25 mouse cellular contexts compared by ENCODE assay signal in the genomic region with DNA sequence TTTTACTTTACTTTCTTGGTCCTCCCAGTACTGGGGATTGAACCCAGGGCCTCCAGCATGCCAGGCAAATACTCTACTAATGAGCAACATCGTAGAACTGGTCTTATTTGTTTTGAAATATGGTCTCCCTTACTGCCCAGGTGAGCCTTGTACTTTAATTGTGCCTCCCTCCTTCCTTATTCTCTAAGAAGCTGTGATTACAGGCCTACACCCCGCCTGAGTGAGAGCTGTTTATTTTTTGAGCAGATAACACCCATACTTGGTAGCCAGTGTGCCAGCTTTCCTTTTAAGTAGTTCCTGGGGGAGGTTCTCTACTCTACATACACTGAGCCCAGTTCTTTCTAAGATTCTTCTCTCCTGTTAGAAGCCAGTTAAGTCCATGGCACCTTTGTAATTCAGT. TPM values are rescaled to one million over a fixed set of nuclear protein-coding genes. Genes with fewer than 3 reads are reported as not detected.
DNase-seq lines count a peak whose midpoint lies in the region; ATAC-seq lines count a peak whose summit lies in the region.
"Had no signal": no experiment of that assay in that cellular context is flagged by ENCODE, and none has a peak within 500 bp of the region (broad histone marks: within the 10 kb centered on the region; RNA-seq: fewer than 3 reads in every experiment).

No protein-coding gene starts in this region.

- H3K27me3 ChIP-seq in intestine, embryonic 15.5 days (replicated peaks) = no peaks in the 10 kb centered on the region
- no peaks in the 10 kb centered on the region for H3K27me3 ChIP-seq in intestine, embryonic 16.5 days (replicated peaks; ENCODE audit: control insufficient read depth, insufficient read depth, low read length)
- H3K27me3 ChIP-seq: CH12.LX; embryonic facial prominence, embryonic 12.5 days; forebrain, embryonic 13.5 days; forebrain, embryonic 15.5 days; Patski had no signal

- no peak overlapping the region for H3K4me2 ChIP-seq in intestine, embryonic 15.5 days (replicated peaks)
- H3K4me2 ChIP-seq in intestine, embryonic 16.5 days (ENCODE audit: low read depth, low read length) = no peak overlapping the region
- H3K4me2 ChIP-seq: embryonic facial prominence, embryonic 12.5 days; forebrain, embryonic 13.5 days; forebrain, embryonic 15.5 days had no signal

- no peak overlapping the region for H3K4me3 ChIP-seq in intestine, embryonic 15.5 days (replicated peaks)
- H3K4me3 ChIP-seq in intestine, embryonic 16.5 days (ENCODE audit: low read length) = no peak overlapping the region
- H3K4me3 ChIP-seq: embryonic facial prominence, embryonic 10.5 days; embryonic facial prominence, embryonic 12.5 days; forebrain, embryonic 13.5 days; forebrain, embryonic 15.5 days had no signal

- no peak overlapping the region for H3K9ac ChIP-seq in intestine, embryonic 15.5 days
- no peak overlapping the region for H3K9ac ChIP-seq in intestine, embryonic 16.5 days (ENCODE audit: low read depth, low read length)
- H3K9ac ChIP-seq: embryonic facial prominence, embryonic 12.5 days; forebrain, embryonic 13.5 days; forebrain, embryonic 15.5 days had no signal

- H3K27ac ChIP-seq in intestine, embryonic 15.5 days = no peak overlapping the region
- H3K27ac ChIP-seq in intestine, embryonic 16.5 days (ENCODE audit: low read length) = no peak overlapping the region
- H3K27ac ChIP-seq: embryonic facial prominence, embryonic 10.5 days; embryonic facial prominence, embryonic 12.5 days; forebrain, embryonic 13.5 days; forebrain, embryonic 15.5 days had no signal

- H3K9me3 ChIP-seq in intestine, embryonic 15.5 days = no peaks in the 10 kb centered on the region
- H3K9me3 ChIP-seq in intestine, embryonic 16.5 days (ENCODE audit: control insufficient read depth, low read length) = no peaks in the 10 kb centered on the region
- H3K9me3 ChIP-seq: embryonic facial prominence, embryonic 10.5 days; embryonic facial prominence, embryonic 12.5 days; forebrain, embryonic 13.5 days; forebrain, embryonic 15.5 days; G1E had no signal

- peak; percentile 28 for DNase-seq in lung, postnatal 36 days
- no peak for DNase-seq in lung, postnatal 4 days
- DNase-seq in heart, postnatal 36 days = no peak
- DNase-seq: adrenal gland, adult 8-10 months; adrenal gland, postnatal 14 days; adrenal gland, postnatal 36 days; B cell, adult 2 months; cerebellum, adult 11-12 months; cerebellum, adult 2 months; cerebellum, adult 9-10 months; cerebellum, postnatal 10 days; cerebellum, postnatal 25 days had no signal

- WGBS in intestine, embryonic 15.5 days = 29% methylated on average over 2 of the region's 2 CpGs
- WGBS in intestine, embryonic 16.5 days = 30% methylated on average over 2 of the region's 2 CpGs

- ATAC-seq in intestine, embryonic 15.5 days = 0 out of 2 replicates have a peak, but pooled peaks have one; percentile 8
- ATAC-seq in intestine, embryonic 16.5 days = no peak
- ATAC-seq: activated CD4-positive, CD25-positive, alpha-beta regulatory T cell, adult 4 months; CD4-positive, CD25-positive, alpha-beta regulatory T cell, adult 4 months; forebrain, embryonic 13.5 days; forebrain, embryonic 15.5 days; Patski had no signal

- 0 out of 2 replicates have a peak, but pooled peaks cover 4% of the 10 kb centered on the region for H3K4me1 ChIP-seq in intestine, embryonic 15.5 days (replicated peaks)
- H3K4me1 ChIP-seq in intestine, embryonic 16.5 days (ENCODE audit: control insufficient read depth, insufficient read depth, low read length) = no peaks in the 10 kb centered on the region
- H3K4me1 ChIP-seq: embryonic facial prominence, embryonic 12.5 days; forebrain, embryonic 13.5 days; forebrain, embryonic 15.5 days had no signal

- intact Hi-C loops in heart, postnatal 36 days (cut with DNase I) = no loop called here

- no peaks in the 10 kb centered on the region for H3K36me3 ChIP-seq in intestine, embryonic 15.5 days
- no peaks in the 10 kb centered on the region for H3K36me3 ChIP-seq in intestine, embryonic 16.5 days (ENCODE audit: control insufficient read depth, insufficient read depth, low read length)

RNA-seq across cellular contexts. Expression of a gene that starts 12.1 kb away (rescaled TPM):
- polyA plus RNA-seq in intestine, embryonic 15.5 days (2015; fragmentation: Nextera tagmentation; extraction: Ambion mirVana) = 0.44 and 0.72 TPM in 2 replicates
- polyA plus RNA-seq in intestine, embryonic 16.5 days (2015; fragmentation: Nextera tagmentation; extraction: Ambion mirVana) = 0.98 and 1.2 TPM in 2 replicates
- total RNA-seq in heart, postnatal 36 days (2021) = not detected
- polyA plus RNA-seq: activated CD4-positive, CD25-positive, alpha-beta regulatory T cell, adult 4 months; CD4-positive, CD25-positive, alpha-beta regulatory T cell, adult 4 months; embryonic facial prominence, embryonic 10.5 days; embryonic facial prominence, embryonic 12.5 days; embryonic facial prominence, embryonic 14.5 days; forebrain, embryonic 11.5 days; forebrain, embryonic 13.5 days; forebrain, embryonic 15.5 days; G1E had no signal

RNA-seq across cellular contexts. Expression of a gene that starts 33.2 kb away (rescaled TPM):
- 57.0 and 66.9 TPM in 2 replicates for polyA plus RNA-seq in intestine, embryonic 15.5 days (2015; fragmentation: Nextera tagmentation; extraction: Ambion mirVana)
- 86.3 and 92.1 TPM in 2 replicates for polyA plus RNA-seq in intestine, embryonic 16.5 days (2015; fragmentation: Nextera tagmentation; extraction: Ambion mirVana)
- total RNA-seq in heart, postnatal 36 days (2021) = 1 to 10 TPM; 7.3 to 8.2 TPM
